Mouse (Mus musculus) adrenal gland, adult 10 weeks (tissue): ENCODE measurements around the gene D17H6S53E. TPM values are rescaled to one million over a fixed set of nuclear protein-coding genes. Genes with fewer than 3 reads are reported as not detected.

Experiments used
- polyA plus RNA-seq: library from polyadenylated mRNA; stranded (reverse); fragments of 350-450 nt; fragmentation: Illumina TruSeq; extraction: RNeasy Lipid Tissue Mini Kit (QIAGEN cat#74804); gene quantifications from one replicate; pipeline ENCODE4 v1.2.3, GENCODE M21; 2014; ENCODE audit warnings: low read depth, low replicate concordance

The D17H6S53E gene
- 1.3 TPM for polyA plus RNA-seq

DNA sequence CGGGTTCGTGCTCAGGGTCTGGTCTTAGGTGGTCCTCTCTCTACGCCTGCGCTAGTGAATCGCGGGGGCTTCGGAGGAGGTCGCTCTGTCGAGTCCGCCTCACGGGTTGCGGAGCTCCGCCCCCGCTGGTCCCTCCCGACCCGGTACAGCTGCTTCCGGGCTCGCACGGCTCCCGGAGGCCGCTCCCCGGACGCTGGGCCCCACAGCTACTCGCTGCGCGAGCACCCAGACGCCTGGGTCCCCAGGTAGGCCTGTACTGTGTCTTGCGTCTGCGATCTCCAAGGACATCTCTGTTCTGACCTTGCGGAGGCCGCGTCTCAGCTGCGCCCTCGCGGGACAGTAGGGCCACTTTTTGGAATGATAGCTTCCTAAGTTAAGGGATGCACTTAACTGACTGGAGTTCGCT lies at the start of gene D17H6S53E:
Gene D17H6S53E (plus strand): TSS at position 168 of the 406 bp plus-strand sequence.

DNA sequence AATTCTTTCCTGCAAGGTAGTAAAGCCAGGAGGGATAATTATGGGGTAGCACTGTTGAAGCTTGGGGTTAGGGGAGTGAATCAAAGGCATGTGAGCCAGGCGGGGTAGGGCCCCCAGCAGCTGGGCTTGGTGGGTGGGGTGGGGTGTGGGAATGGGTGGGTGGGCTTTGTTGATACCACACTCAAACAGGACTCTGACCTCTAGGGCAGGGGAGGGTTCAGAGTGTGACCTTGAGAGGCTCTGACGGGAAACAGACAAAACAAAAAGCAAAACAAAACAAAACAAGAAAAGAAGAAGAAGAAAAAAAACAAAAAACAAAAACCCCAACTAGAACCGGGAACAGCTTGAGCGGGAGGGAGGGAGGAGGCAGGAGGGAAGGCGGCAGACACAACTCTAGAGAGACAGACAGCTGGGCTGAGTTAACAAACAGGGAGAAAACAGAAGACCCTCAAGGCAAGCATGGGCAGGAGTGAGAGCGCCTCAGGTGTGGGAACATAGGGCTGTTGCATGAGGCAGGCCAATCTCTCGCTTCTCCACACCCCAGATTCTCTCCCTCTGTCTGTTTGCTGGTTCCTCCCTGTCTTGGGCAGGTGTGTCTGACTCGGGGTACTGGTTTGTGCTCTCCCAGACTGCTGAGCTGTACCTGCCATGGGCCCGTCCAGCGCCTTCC lies 49.5 kb upstream of the D17H6S53E start, which contains the start of gene Ly6g6e:
Gene Ly6g6e (plus strand): TSS at position 396 of the 670 bp plus-strand sequence.

DNA sequence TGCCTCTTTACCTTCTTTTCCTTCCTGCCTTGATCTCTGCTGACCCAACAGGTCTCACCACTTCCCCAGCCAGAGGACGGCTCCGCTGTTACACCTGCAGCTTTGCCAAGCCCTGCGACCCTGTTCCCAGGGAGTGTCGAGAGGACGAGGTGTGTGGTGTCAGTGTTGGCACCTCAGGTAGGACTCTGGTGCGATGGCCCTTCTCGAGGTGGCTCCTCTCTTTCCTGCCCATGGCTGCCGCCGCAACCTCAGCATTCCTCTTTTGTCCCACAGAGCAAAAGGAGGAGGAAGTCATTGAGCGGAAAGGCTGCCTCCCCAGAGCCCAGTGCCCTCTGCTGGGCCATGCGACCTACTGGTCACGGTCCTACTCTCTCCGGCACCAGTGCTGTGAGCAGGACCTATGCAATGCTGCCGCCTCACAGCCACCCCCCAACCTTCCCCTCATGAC lies 48.4 kb upstream of the D17H6S53E start, which contains the start of gene Ly6g6d:
Gene Ly6g6d (minus strand): TSS at position 280 of the 448 bp plus-strand sequence.

DNA sequence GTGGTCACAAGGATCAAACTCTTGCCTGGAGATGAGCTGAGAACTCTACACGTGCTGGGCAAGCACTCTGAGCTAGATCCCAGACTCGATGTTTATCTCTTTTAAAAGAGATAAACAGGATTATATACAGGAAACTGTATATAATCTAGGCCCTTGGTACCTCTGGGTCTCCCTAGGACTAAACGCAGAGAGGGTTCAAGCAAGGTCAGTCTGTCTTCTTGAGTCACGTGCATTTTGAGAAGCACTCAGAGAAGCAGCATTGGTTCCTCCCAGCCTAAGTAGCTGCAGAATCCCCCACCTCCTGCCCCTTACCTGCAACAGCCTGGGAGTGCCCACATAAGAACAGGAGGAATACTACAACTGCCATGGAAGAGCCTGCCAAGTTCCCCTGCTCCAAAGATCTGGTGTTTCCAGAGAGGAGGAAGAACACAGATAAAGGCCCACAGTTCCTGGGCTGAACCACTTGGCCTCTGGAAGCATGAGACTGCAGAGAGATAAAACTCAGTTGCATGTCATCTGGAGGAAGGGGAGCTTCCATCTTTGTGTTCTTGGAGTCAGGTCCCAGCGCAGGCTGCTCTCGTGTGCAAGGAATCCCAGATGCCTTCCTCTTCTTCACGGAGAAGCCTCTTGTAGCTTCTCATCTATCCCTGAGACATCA lies 40.8 kb upstream of the D17H6S53E start, which contains the start of gene Ly6g6f:
Gene Ly6g6f (minus strand): TSS at position 403 of the 658 bp plus-strand sequence.

DNA sequence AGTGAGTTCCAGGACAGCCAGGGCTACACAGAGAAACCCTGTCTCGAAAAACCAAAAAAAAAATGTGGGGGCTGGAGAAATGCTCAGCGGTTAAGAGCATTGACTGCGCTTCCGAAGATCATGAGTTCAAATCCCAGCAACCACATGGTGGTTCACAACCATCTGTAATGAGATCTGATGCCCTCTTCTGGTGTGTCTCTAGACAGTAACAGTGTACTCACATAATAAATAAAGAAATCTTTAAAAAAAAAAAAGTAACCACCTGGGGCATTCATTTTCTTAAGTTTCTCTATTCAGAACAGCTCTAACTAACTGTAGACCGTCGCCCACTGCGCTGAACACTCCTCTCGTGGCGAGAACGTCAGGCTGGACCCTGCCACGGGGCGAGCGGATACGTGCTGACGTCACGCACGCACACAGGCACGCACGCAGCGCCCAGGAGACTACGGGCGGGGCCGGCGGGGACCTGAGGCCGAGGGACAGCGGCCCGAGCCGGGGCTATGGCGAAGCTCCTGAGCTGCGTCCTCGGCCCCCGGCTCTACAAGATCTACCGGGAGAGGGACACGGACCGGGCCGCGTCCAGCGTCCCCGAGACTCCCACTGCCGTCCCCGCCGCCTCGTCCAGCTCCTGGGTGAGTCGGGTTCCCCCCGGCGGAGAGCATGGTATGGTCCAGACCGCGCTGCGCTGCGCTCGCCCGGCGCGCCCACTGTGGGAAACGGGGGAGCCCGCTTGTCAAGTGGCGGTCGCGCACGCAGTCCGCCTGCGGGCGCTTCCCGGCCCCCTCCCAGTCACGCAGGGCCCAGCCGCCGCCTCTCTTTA lies 37.1 kb upstream of the D17H6S53E start, which contains the start of gene Abhd16a:
Gene Abhd16a (plus strand): TSS at position 439 of the 820 bp plus-strand sequence.

DNA sequence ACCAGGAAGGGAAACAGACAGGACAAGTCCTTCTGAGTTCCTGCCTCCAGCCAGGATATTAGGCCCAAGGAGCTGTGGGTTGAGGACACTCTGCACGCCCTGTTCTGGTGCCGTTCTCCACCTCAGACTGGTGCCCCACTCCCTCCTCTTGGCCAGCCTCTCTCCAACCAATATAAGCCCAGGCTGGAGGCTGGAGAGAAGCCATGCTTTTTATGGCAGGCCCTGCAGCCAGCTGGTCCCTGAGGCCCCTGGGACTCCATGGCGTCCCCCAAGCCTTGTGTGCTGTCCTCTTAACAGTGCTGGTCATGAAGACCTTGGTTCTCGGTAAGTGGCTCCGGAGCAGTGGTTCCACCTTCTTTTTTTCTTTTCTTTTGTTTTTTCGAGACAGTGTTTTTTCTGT lies 18.1 kb upstream of the D17H6S53E start, which contains the start of gene Ly6g5c:
Gene Ly6g5c (plus strand): TSS at position 183 of the 400 bp plus-strand sequence.

DNA sequence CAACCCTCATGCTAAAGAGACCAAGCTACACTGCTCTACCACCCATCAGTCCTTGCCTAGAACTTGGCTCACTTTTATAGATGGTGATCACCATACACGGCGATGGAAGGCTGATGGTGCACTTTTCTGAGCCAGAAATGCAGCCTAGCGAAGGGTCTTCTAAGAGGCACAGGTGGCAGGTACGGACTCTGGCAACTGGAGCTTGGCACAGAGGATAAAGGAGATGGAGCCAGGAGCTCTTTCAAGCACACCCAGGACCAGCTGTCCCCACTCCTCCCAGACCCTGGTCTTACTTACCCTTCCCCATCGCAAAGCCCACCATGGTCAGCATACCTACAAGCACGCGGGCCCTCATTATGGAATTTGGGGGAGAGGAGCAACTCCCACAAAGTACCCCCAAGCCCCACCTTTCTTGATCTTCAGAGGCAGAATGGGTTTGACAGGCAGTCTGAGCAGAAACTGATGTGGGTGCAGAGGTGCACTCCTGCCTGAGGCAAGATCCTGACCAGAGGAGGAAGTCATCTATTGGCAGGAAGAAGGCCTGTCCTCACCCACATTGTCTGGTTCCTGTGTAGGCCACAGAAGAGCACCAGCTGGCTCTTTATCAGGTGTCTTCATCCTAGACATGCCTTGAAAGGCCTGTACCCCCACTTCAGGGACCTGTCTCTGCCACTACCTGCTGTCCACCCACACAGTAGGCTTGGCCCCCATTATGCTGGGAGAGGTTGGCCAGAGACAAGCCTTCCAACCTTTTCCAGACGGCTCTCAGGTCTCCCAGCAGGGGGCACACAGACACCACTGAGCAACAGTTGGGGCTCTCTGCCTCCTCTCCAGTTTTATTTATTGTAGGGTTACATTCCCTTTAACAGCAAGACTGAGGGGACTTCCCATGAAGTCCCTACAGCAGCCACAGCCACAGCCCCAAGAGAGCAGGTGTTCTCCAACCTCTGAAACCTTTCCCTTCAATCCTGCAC lies 10.8 kb upstream of the D17H6S53E start, which contains the start of gene Ly6g5b:
Gene Ly6g5b (minus strand): TSS at position 383 of the 974 bp plus-strand sequence.

DNA sequence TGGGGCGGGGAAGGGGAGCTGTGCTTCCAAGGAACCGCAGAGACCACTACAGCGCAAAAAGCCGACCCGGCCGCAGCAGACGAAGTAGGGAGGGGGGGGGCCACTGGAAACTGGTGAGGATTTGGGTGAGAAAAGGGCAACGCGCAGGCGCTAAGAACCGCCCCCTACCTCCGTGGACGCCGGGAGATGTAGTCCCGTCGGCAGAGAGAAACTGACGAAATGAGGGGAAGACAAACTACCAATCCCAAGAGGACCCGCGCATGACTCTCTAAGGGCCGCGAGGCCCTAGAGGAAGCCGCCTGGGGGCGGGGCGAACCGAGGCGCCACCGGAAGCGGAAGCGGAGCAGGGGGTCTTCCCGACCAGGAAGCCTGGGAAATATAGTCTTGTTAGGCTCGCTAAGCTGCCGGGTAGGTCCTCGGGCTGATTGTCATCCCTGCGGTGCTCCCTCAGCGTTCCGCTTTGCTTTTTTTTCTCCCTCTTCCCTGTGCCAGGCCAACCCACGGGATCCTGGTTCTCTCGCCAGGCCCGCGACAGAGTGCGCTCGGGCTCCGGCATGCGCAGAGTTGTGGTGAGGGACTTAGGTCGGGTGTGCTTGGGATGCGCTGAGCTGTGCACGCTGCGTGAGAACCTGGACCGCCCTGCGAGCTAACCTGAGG lies 4.9 kb upstream of the D17H6S53E start, which contains the start of gene Gpank1:
Gene Gpank1 (plus strand): TSS at position 313 of the 657 bp plus-strand sequence.

DNA sequence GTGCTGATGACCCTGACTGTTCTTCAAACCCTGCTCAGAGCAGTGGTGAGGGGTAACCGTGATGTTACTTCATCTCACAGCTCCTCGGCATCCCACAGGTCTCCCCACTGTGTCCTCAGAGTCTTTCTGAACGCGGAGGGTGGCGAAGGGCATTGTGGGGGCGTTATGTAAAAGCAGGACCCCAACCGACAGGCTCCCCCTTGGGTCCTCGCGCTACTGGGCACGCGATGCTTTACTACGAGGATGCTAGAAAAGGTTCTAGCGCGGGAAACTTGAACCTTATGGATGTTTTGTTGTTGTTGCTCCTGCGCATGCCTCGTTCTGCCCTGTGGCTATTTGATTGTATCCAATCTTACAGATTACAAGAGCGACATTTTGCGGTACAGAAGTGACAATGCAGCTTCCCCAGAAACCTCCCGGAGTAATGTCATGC lies 4.3 kb upstream of the D17H6S53E start, which contains the start of gene Csnk2b:
Gene Csnk2b (minus strand): TSS at position 183 of the 433 bp plus-strand sequence.

DNA sequence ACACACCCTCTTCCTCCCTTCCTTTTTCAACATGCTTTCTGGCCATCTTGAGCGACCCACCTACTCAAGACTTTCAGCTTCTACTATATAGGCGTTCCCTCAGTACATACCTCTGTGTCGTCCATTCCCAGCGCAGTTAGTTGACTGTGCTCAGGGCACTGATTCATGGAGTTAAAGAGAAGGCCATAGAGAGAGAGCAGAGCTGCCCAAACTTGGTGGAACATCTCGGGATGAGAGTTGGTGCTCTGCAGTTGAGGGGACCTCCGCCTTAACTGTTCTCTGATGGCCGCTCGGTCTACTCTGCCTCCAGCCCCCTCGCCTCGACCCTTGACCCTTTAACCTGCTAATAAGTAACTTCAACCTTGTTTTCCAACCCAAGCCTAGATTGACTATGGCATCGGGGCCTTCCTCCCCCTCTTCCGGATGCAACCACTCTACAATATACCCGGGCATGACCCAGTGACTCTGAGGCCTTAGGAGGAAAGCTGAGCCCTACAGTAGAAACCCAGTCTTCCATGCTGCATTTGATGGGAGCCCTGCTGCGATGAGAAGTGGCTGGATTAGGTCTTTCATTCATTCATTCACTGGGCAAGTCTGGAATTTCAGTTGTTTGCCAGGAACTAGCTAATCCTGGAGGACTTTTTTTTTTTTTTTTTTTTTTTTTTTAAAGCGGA lies 5.5 kb downstream of the D17H6S53E start, which contains the start of gene Apom:
Gene Apom (minus strand): TSS at position 551 of the 674 bp plus-strand sequence.

DNA sequence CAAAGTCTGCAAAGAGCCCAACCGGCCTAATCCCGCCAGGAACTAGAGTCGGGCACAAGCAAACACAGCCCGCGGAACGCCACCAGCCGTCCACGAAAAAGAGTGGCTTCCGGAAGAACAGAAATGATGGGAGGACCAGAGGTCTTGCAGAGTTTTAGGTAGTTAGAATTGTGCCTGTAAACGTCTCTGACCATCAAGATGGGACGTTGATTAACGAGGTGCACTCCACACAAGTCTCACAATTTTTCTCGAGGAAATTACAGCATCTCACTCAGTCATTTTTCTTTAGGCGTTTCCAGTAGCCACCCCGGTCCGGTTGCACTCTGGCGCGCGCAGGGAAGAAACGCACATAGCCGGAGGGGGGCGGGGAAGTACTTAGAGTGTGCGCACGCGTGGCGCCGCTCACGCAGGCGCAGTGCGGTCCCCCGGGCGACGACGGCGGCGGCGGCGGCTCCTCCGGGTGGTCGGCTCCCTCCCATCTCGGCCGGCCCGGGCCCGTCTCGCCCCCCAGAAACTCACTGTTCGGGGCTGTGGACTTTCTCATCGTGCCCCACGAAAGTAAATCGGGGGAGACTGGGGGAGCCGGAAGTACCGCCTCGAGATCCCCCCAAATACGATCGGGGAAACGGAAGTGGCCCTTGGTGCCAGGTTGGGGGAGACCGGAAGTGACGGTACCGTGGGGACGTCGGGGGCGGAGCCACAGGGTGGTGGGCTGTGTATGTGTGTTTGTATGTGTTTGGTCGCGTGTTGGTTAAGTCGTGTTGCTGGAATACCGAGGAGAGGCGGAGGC lies 8.8 kb downstream of the D17H6S53E start, which contains the start of gene Bag6:
Gene Bag6 (plus strand): TSS at position 378 of the 790 bp plus-strand sequence.

DNA sequence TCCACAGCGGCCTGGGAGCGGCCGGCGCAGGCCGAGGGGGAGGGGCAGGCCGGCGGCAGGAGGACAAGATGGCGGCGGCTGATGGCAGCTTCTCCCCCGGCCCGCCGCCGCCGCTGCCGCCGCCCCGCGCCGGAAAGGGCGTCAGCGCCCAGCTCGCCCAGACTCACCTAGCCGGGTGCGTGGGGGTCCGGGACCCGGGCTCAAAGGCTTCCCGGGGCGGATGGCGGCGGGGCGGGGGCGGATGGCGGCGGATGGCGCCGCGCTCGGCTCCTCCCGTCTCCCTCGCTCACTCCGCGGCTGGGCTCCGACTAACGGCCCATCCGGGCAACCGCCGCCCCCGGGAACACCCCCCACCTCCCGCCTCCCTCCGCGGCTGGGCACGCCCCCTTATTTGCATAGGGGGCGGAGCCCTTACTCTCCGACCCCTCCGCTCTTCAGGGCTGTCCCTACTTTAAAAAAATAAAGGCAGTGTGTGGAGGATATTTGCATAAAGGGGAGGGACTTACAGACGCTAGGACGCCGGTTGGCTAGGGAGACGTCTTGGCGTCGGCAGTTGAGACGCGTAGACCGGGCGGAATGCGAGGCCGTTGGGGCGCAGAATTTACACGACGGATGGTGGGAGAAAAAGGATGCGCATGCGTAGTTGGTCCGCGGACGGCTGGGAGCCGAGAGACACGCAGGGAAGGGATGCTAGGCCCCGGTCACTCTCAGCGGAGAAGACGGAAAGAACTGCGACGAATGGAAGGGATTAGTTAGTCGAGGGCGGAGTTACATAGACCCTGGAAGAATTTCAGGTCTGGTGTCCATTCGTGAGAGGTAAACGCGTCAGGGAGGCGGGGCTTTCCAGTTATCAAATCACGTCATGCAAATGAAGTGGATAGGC lies 38.6 kb downstream of the D17H6S53E start, which contains the start of gene Prrc2a:
Gene Prrc2a (minus strand): TSS at position 330 of the 883 bp plus-strand sequence.

DNA sequence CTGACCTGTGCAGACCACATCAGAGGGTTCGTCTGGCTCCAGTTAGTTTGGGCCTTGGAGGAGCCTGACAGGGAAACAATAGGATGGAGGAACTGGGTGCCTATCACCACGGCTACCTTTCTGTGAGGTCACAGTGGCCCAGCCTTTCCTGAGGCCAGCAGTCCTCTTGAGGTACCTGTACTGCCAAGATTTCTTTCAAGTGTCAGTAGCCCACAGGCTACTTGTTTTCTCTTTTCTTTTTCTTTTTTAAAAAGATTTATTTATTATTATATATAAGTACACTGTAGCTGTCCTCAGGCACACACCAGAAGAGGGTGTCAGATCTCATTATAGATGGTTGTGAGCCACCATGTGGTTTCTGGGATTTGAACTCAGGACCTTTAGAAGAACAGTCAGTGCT lies 49.8 kb downstream of the D17H6S53E start, which contains the start of gene Aif1:
Gene Aif1 (minus strand): TSS at position 101 of the 400 bp plus-strand sequence.

